Mouse (Mus musculus) adrenal gland, postnatal 10 days (tissue): ENCODE data around the gene Smim14. TPM values are rescaled to one million over a fixed set of nuclear protein-coding genes. Genes with fewer than 3 reads are reported as not detected.
A peak's percentile ranks its signal among the peaks of the same experiment; 100 is the strongest.

Experiments
- DNase-seq: peaks from one replicate; pipeline ENCODE4 v3.0.0; 2021; ENCODE audit warnings: mixed read lengths
- total RNA-seq, 2 experiments: library from RNA; stranded (reverse); gene quantifications; 2 replicates each; pipeline ENCODE4 v1.2.3; 2021

The Smim14 gene
- total RNA-seq, 2 experiments from 2014 or later = 115 to 117 TPM

DNA sequence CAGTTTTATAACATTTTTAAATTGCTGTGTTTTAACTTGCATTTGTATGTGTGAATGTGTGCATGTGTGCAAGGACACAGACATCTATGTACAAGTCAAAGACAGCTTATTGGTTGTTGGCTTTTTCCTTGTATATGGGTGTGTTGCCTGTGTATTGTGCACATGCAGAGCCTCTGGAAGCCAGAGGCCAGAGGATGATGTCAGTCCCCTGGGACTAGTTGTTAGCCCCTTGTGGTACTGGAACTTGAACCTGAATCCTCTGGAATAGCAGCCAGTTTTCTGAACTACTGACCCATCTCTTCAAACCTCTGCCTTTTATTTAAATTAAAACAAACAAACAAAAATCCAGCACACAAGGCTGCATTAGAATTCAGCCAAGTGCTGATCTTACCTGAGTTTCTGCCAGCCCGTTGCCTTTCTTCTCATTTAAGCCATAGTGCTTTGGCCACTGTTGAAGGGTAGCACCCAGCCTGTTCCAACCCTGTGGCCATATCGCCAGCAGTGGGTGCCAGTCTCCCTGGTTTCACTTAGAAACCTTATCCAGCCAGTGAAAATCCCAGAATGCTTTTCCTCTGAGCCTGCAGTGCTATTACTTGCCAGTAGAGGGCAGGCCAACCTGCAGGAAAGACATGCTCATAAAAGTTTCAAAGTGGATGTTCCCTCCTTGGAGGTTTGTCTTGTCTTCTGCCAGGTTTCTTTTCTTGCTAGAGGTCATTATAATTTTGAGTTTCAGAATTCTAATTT lies 135.6 kb downstream of the Smim14 start:
- DNase-seq = peak; percentile 88

Other genes starting within 250 kb of the Smim14 start
- gene Rfc1, start 201.5 kb downstream of the Smim14 start, total RNA-seq = 10 to 100 TPM; 47.7 to 50.2 TPM
- gene Klb, start 188.9 kb downstream of the Smim14 start, total RNA-seq = 10 to 100 TPM; 19.4 to 19.9 TPM
- 1,000 to 10,000 TPM; 1,097 to 1,198 TPM for gene Rpl9, start 145.7 kb downstream of the Smim14 start, total RNA-seq
- gene Lias, start 145.7 kb downstream of the Smim14 start, total RNA-seq = 10 to 100 TPM; 69.8 to 74.1 TPM
- gene Ugdh, start 101.2 kb downstream of the Smim14 start, total RNA-seq = 10 to 100 TPM; 46.9 to 47.9 TPM
- not detected for gene Gm43552, start 44.4 kb downstream of the Smim14 start, total RNA-seq
- gene Ube2k, start within 50 bp of the Smim14 start, total RNA-seq = 10 to 100 TPM; 91.1 to 92.7 TPM
- 100 to 1,000 TPM in 1 of 2 experiments, 10 to 100 TPM in 1; 81.9 to 110 TPM for gene Pds5a, start 161.1 kb upstream of the Smim14 start, total RNA-seq
- 10 to 100 TPM; 26.0 to 31.2 TPM for gene N4bp2, start 226.3 kb upstream of the Smim14 start, total RNA-seq